Mouse (Mus musculus): Measurements from ENCODE around the gene Slit1.

The Slit1 gene

GRCm38 (mm10) chr19:41724831-41725470 lies 18.5 kb downstream of the Slit1 start:
- DNase-seq (ENCODE audit: low spot score): no peak

DNA sequence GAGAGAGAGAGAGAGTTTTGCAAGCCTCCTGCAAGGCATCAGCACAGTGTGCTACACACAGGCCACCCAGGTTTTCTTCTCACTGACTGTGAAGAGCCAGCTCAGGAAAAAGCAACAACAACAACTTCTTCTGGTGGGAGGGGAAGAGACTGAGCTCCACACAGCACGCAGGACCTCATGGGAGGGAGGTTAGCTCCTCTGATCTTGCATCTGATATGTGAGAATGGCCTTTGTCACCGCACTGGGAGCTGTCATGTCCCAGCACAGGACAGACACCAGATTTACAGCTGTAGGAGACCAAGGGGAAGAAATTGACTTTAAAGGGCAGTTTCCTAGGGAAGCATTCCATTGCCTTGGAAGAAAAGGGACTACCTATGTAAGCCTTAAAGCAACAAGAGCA lies 20.1 kb downstream of the Slit1 start:
- DNase-seq (ENCODE audit: low spot score): no peak

DNA sequence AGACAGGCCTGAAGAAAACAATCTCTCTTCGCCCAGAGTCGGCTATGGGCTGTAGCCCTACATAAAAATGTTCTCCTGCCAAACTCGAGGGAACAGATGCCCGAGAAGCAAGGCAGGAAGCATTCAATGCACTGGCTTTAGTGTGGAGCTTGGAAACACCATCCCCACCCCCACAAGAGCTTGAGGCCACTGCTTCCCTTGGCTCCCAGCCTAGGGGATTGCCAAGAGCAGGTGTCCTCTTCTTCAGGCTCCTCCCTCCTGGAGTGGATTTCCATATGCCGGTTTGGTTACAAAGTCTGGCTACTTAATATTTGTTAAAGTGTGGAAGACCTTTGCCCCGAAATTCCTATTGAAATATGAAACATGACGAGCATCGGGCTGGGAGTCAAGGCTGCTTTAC lies 24.0 kb downstream of the Slit1 start:
- no peak for DNase-seq (ENCODE audit: low spot score)

GRCm38 (mm10) chr19:41716233-41717218 lies 26.9 kb downstream of the Slit1 start:
- DNase-seq (ENCODE audit: low spot score): no peak

- DNase-seq (ENCODE audit: low spot score): no peak
Observed at GRCm38 (mm10) chr19:41714431-41714917, 29.0 kb downstream of the Slit1 start.

- DNase-seq (ENCODE audit: low spot score): peak; percentile 55
Observed at GRCm38 (mm10) chr19:41712829-41713228, 30.6 kb downstream of the Slit1 start.

- no peak for DNase-seq (ENCODE audit: low spot score)
Observed at GRCm38 (mm10) chr19:41711665-41712064, 31.8 kb downstream of the Slit1 start.

DNA sequence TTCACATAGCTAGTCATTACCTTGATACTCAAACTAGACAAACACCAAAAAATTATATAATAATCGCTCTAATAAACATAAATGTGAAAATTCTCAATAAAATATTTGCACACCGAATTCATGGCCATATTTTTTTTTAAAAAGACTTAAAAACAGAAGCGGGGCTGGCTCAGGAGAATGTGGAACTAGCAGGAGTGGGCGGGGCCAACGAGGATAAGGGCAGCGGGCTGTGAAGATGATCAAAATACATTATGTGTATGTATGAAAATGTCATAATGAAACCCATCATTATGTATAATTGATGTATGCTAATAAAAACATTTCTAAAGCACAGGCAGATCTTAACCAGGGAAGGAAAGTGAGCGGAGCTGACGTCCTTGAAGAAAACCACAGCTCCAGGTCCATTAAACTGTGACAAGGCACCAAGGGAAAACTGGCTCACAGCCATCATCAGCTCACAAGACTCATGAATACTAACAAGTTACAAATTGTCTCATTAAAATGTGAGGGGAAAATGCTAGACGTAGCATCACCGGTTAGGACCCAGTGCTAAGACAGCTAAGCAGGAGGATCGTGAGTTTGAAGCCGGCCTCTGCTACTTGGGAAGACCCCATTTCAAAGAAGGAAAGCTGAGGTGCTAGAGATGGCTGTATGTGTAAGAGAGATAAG lies 33.8 kb downstream of the Slit1 start:
- no peak for DNase-seq (ENCODE audit: low spot score)

GRCm38 (mm10) chr19:41707850-41708249 lies 35.6 kb downstream of the Slit1 start:
- no peak for DNase-seq (ENCODE audit: low spot score)

DNA sequence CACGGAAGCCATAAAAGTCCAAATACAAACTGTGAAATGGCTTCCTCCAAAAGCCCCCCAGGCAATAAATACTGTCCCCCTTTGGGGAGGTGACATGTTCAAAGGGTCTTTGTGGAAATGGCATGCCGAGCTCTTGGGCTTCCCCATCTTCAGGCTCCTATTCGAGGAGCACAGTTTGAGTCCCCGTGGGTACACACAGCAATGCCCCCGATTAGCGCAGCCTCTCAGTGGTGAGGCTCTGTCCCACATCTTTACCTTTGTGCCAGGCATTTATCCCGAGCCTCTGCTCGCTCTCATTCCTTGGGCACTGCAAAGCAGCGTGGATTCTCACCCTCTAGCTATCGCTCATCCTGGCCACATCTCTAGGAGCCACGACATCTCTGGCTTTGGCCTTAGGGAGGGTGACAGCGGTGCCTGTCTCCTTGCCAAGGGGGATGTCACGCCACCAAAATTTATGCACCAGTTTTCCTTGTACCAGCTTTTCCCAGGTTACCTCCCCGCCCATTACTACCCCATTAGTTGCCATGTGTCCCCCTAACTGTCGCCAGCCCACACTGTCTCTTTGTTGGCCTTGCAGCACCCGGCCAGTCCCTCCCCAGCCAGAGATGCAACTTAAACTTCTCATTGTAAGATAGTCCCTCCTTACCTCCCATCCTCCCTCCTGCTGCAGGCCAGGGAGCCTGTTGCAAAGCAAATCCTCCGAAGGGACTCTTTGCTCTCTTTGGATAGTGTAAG lies 37.2 kb downstream of the Slit1 start:
- no peak for DNase-seq (ENCODE audit: low spot score)

- no peak for DNase-seq (ENCODE audit: low spot score)
Observed at GRCm38 (mm10) chr19:41705416-41705815, 38.0 kb downstream of the Slit1 start.

DNA sequence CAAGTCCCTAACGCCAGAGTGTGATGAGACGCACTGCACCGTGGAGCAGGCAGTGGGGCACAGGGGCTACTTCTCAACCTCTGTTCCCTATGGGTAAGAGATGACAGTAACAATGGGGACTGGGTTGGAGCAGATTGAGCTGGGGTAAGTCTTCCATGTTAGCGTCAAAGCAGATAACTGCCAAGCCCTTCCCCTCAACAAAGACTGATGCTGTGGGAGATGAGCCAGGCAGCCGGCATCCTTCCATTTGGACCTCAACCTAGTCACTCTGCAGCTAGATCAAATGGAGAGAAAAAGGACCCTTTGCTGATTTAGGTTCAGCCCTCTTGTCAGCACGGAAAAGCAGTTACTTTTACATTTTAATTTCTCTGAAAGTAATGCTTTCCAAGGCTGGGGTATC lies 40.8 kb downstream of the Slit1 start:
- no peak for DNase-seq (ENCODE audit: low spot score)

GRCm38 (mm10) chr19:41698857-41699424 lies 44.5 kb downstream of the Slit1 start:
- DNase-seq (ENCODE audit: low spot score): no peak

GRCm38 (mm10) chr19:41697807-41698515 lies 45.5 kb downstream of the Slit1 start:
- DNase-seq (ENCODE audit: low spot score): no peak

GRCm38 (mm10) chr19:41697111-41697806 lies 46.2 kb downstream of the Slit1 start:
- DNase-seq (ENCODE audit: low spot score): peak; percentile 92

- no peak for DNase-seq (ENCODE audit: low spot score)
Observed at GRCm38 (mm10) chr19:41696443-41696842, 47.0 kb downstream of the Slit1 start.

GRCm38 (mm10) chr19:41695046-41695445 lies 48.4 kb downstream of the Slit1 start:
- DNase-seq (ENCODE audit: low spot score): no peak

- no peak for DNase-seq (ENCODE audit: low spot score)
Observed at GRCm38 (mm10) chr19:41694610-41695009, 48.9 kb downstream of the Slit1 start.

DNA sequence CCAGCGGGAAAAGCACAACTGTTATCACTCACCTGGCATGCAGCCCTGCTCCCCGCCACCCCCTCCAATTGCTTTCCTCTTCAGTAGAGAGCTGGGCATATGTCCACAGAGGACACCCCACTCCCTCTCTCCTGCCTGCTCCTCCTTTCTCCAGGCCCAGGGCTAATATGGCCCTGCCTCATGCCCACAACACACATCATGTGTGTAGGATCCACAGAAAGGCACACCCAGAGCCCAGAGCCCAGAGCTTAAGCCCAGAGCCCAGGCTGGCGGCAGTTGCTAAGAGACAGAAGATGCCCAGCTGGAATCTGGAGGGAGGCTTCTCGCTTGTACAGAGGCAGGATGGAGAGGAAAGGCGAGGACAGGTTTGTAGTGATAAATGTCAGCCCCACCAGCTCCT lies 49.7 kb downstream of the Slit1 start:
- DNase-seq (ENCODE audit: low spot score): no peak

DNA sequence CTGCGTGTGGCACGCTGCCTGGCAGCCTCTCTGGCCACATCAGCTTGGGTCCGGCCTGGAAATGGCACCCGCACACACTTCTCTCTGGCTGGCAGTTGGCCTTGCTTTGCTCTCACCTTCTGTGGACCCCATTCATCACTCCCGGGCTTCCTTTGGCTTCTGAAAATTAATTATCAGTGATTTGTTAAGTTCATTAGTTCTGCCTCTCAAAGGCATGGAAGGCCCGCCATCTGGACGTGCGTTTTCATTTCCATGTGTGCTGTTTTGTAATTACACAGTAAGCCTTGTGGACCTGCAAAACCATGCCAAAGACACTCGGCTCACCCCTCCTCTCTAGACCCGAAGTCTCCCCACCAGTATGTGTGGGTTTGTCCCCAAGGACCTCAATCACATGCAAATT lies 53.4 kb downstream of the Slit1 start:
- no peak for DNase-seq (ENCODE audit: low spot score)

Data from layer of hippocampus, adult 11-12 months (tissue).